Mouse (Mus musculus) mouse trophoblast stem cell (cell line): ENCODE data around the gene Agap2.
"Not testable (repeated sequence)": the region's sequence is repeated elsewhere in the genome, so short reads cannot be mapped to it uniquely, and the experiment has no call there.

Experiments
- in situ Hi-C, 2 experiments: fragments of 300-500 bp; cut with MseI, MboI; formaldehyde crosslinking; loops; 2 replicates in 1 of 2; 3 replicates in 1 of 2; pipeline ENCODE4 v1.15.1; 2025

The Agap2 gene

GRCm38 (mm10) chr10:127134394-127135035 lies 59.4 kb downstream of the Agap2 start:
- in situ Hi-C loops = not testable (repeated sequence)

- in situ Hi-C loops = no loop called here
Observed at GRCm38 (mm10) chr10:127135118-127135836, 60.2 kb downstream of the Agap2 start.

DNA sequence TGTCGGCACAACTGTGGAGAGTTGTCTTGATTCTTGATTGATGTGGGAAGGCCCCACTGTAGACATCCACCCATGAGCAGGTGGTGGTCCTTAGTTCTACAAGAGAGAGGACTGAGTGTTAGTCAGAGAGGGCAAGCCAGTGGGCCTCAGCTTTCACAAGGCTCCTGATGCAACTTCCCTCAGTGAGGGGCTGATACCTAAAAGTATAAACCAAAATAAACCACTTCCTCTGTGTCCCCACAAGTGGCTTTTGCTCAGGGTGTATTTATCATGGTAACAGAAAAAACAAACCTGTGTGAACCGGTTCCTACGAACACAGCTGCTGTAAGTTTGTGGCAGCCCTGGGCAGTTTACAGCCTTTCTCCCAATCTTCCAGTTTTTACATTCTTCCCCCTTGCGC lies 61.4 kb downstream of the Agap2 start:
- in situ Hi-C loops = no loop called here

- in situ Hi-C loops = no loop called here
Observed at GRCm38 (mm10) chr10:127137896-127138295, 62.8 kb downstream of the Agap2 start.

- in situ Hi-C loops = no loop called here
Observed at GRCm38 (mm10) chr10:127138328-127139141, 63.5 kb downstream of the Agap2 start.

DNA sequence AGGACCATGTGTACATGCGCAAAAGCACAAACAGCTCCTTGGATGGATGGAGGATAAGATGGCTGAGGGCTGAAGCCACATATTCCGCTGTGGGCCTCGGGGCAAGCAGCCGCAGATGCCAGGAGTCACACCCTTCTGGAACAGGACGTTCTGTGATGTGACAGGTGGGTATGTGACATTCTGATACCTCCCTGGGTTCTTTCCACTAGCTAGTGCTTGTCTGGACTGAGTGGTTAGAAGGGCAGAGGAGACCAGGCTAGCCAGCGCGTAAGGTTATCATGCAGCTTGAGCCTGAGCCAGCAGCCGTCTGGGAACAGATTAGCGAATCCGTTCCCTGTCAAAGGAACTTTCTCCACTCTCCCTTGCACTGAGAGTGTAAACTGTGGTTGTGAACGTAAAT lies 65.9 kb downstream of the Agap2 start:
- in situ Hi-C loops = no loop called here

DNA sequence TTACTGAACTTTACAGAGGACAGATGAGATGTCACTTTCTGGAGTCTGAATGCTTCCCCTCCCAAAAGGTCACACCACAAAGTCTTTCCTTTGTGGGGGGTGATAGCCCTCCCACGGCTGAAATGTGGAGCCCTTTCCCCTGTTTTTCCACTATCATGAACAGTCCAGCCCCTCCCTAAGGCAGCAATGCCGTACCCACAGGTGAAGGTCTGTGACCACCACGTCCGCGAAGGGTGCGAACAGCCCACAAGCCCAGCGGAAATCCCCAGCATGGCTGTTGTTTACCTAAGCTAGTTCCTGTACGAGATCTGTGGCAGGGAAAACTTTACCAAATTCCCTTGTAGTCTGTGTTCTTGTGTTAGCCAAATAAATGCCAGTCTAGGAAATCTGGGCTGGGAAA lies 66.4 kb downstream of the Agap2 start:
- in situ Hi-C loops = no loop called here
